27 mouse cellular contexts compared by ENCODE assay signal in genomic region chr3:144015236-144015635, GRCm38 (mm10).
DNase-seq lines count a peak whose midpoint lies in the region; ATAC-seq and TF ChIP-seq lines count a peak whose summit lies in the region.
"Had no signal": no experiment of that assay in that cellular context is flagged by ENCODE, and none has a peak within 500 bp of the region (broad histone marks: within the 10 kb centered on the region; RNA-seq: fewer than 3 reads in every experiment).

No protein-coding gene starts in this region.

- no peak for TF ChIP-seq CTCF in liver, postnatal 0 days (IDR thresholded peaks at IDR 0.05; ENCODE audit: low read depth)

- H3K9me3 ChIP-seq in liver, postnatal 0 days (ENCODE audit: low read length), result no peaks in the 10 kb centered on the region
- H3K9me3 ChIP-seq in embryonic facial prominence, embryonic 10.5 days, result no peaks in the 10 kb centered on the region
- H3K9me3 ChIP-seq: embryonic facial prominence, embryonic 12.5 days; embryonic facial prominence, embryonic 15.5 days; forebrain, embryonic 12.5 days; forebrain, embryonic 15.5 days; heart, embryonic 12.5 days; heart, embryonic 15.5 days; hindbrain, embryonic 10.5 days; hindbrain, embryonic 13.5 days had no signal

- 62% methylated on average over 3 of the region's 3 CpGs for whole genome bisulfite sequencing in liver, postnatal 0 days (ENCODE audit: insufficient replicate concordance)
- WGBS in embryonic facial prominence, embryonic 10.5 days, result 87% methylated on average over 3 of the region's 3 CpGs

- no peaks in the 10 kb centered on the region for H3K36me3 ChIP-seq in liver, postnatal 0 days (replicated peaks; ENCODE audit: insufficient read depth, low read length)
- no peaks in the 10 kb centered on the region for H3K36me3 ChIP-seq in splenic B cell, adult 2 months (ENCODE audit: control insufficient read depth, insufficient read depth, low read length, poor library complexity, severe bottlenecking)
- H3K36me3 ChIP-seq in embryonic facial prominence, embryonic 10.5 days (replicated peaks), result no peaks in the 10 kb centered on the region
- H3K36me3 ChIP-seq: embryonic facial prominence, embryonic 12.5 days; embryonic facial prominence, embryonic 15.5 days; forebrain, embryonic 12.5 days; forebrain, embryonic 15.5 days; heart, embryonic 12.5 days; heart, embryonic 15.5 days; hindbrain, embryonic 10.5 days; hindbrain, embryonic 13.5 days had no signal

- no peaks in the 10 kb centered on the region for H3K27me3 ChIP-seq in liver, postnatal 0 days (ENCODE audit: insufficient read depth, low read length)
- H3K27me3 ChIP-seq in splenic B cell, adult 2 months (ENCODE audit: control insufficient read depth, insufficient read depth, low read length, poor library complexity, severe bottlenecking), result no peaks in the 10 kb centered on the region
- no peaks in the 10 kb centered on the region for H3K27me3 ChIP-seq in embryonic facial prominence, embryonic 10.5 days (replicated peaks; ENCODE audit: low read depth, poor library complexity, severe bottlenecking)
- H3K27me3 ChIP-seq: embryonic facial prominence, embryonic 12.5 days; embryonic facial prominence, embryonic 15.5 days; forebrain, embryonic 12.5 days; forebrain, embryonic 15.5 days; heart, embryonic 12.5 days; heart, embryonic 15.5 days; hindbrain, embryonic 13.5 days had no signal

- H3K4me3 ChIP-seq in liver, postnatal 0 days (ENCODE audit: low read depth, low read length), result no peak overlapping the region
- no peak overlapping the region for H3K4me3 ChIP-seq in embryonic facial prominence, embryonic 10.5 days
- H3K4me3 ChIP-seq: embryonic facial prominence, embryonic 12.5 days; embryonic facial prominence, embryonic 15.5 days; forebrain, embryonic 12.5 days; forebrain, embryonic 15.5 days; heart, embryonic 12.5 days; heart, embryonic 15.5 days; hindbrain, embryonic 10.5 days; hindbrain, embryonic 13.5 days had no signal

- peak; percentile 36; the same call in 1 of the 2 replicates for ATAC-seq in liver, postnatal 0 days
- 0 out of 2 replicates have a peak, but pooled peaks have one; percentile 22 for ATAC-seq in common myeloid progenitor, adult 5-6 weeks (replicated peaks; ENCODE audit: low read depth, poor library complexity, severe bottlenecking)
- peak; percentile 87 for ATAC-seq in megakaryocyte progenitor cell, adult 5-6 weeks (replicated peaks; ENCODE audit: poor library complexity)
- ATAC-seq: activated CD4-positive, CD25-positive, alpha-beta regulatory T cell, adult 4 months; forebrain, embryonic 15.5 days; hindbrain, embryonic 16.5 days had no signal

- no peak for TF ChIP-seq EP300 in liver, postnatal 0 days (IDR thresholded peaks at IDR 0.05; ENCODE audit: low read depth)

- no peak for DNase-seq in liver, postnatal 0 days
- no peak for DNase-seq in liver
- DNase-seq in splenic B cell, adult 2 months (ENCODE audit: low read depth, low spot score), result peak; percentile 21
- no peak for DNase-seq in embryonic facial prominence, embryonic 10.5 days (ENCODE audit: low spot score)
- DNase-seq in gastrocnemius, postnatal 10 days, result no peak
- DNase-seq: adrenal gland, adult 8-10 months; adrenal gland, postnatal 25 days; cerebellum, adult 11-12 months; cerebellum, adult 8-10 months; cerebellum, postnatal 10 days; cerebellum, postnatal 36 days; gastrocnemius, postnatal 36 days; heart, adult 11 months; heart, postnatal 10 days; heart, postnatal 36 days had no signal

- H3K27ac ChIP-seq in liver, postnatal 0 days (ENCODE audit: low read depth), result no peak overlapping the region
- H3K27ac ChIP-seq in embryonic facial prominence, embryonic 10.5 days (replicated peaks), result no peak overlapping the region
- H3K27ac ChIP-seq: embryonic facial prominence, embryonic 12.5 days; embryonic facial prominence, embryonic 15.5 days; forebrain, embryonic 12.5 days; forebrain, embryonic 15.5 days; heart, embryonic 15.5 days; hindbrain, embryonic 10.5 days; hindbrain, embryonic 13.5 days had no signal

- no peak overlapping the region for H3K4me2 ChIP-seq in liver, postnatal 0 days (ENCODE audit: low read depth, low read length)
- H3K4me2 ChIP-seq: embryonic facial prominence, embryonic 12.5 days; embryonic facial prominence, embryonic 15.5 days; forebrain, embryonic 12.5 days; forebrain, embryonic 15.5 days; heart, embryonic 12.5 days; heart, embryonic 15.5 days; hindbrain, embryonic 13.5 days had no signal

- H3K4me1 ChIP-seq in liver, postnatal 0 days (ENCODE audit: insufficient read depth), result peaks cover 6% of the 10 kb centered on the region; the same call in 1 of the 2 replicates
- peaks cover 45% of the 10 kb centered on the region for H3K4me1 ChIP-seq in embryonic facial prominence, embryonic 10.5 days

- no peak overlapping the region for H3K9ac ChIP-seq in liver, postnatal 0 days (replicated peaks)
- H3K9ac ChIP-seq: embryonic facial prominence, embryonic 12.5 days; embryonic facial prominence, embryonic 15.5 days; forebrain, embryonic 12.5 days; forebrain, embryonic 15.5 days; heart, embryonic 12.5 days; heart, embryonic 15.5 days; hindbrain, embryonic 13.5 days had no signal

Comparison
In these comparisons a context has a peak if more than half of its experiments do, and no peak if none do; other contexts are left out.
1. ATAC-seq: peak in every context shown above with its lines; median percentile 87 in megakaryocyte progenitor cell, adult 5-6 weeks; 36 in liver, postnatal 0 days; 22 in common myeloid progenitor, adult 5-6 weeks.